16 mouse cellular contexts compared by ENCODE assay signal in genomic region chr8:125395032-125395431, GRCm38 (mm10).
DNase-seq lines count a peak whose midpoint lies in the region; ATAC-seq lines count a peak whose summit lies in the region.
"Had no signal": no experiment of that assay in that cellular context is flagged by ENCODE, and none has a peak within 500 bp of the region (broad histone marks: within the 10 kb centered on the region; RNA-seq: fewer than 3 reads in every experiment).

No protein-coding gene starts in this region.

- 64% methylated on average over 8 of the region's 8 CpGs for WGBS in heart, embryonic 16.5 days
- WGBS in forebrain, embryonic 16.5 days, result 47% methylated on average over 8 of the region's 8 CpGs

- no peak for DNase-seq in heart, postnatal 10 days
- DNase-seq in cerebellum, adult 9-10 months, result peak; percentile 82
- no peak for DNase-seq in testis, postnatal 10 days (ENCODE audit: low spot score)
- DNase-seq in gastrocnemius, postnatal 36 days, result no peak
- DNase-seq: heart, adult 18-20 months; liver; lung, adult 2 months; lung, postnatal 4 days; right cerebral cortex, postnatal 14 days; thymus, postnatal 4 days had no signal

- H3K4me1 ChIP-seq in heart, embryonic 16.5 days (ENCODE audit: control insufficient read depth, insufficient read depth, low read length), result peaks cover 33% of the 10 kb centered on the region
- peaks cover 25% of the 10 kb centered on the region for H3K4me1 ChIP-seq in forebrain, embryonic 16.5 days (replicated peaks; ENCODE audit: control insufficient read depth, insufficient read depth, low read length)

- H3K4me2 ChIP-seq in heart, embryonic 16.5 days (ENCODE audit: low read depth, low read length), result no peak overlapping the region
- no peak overlapping the region for H3K4me2 ChIP-seq in forebrain, embryonic 16.5 days (ENCODE audit: low read length)
- H3K4me2 ChIP-seq: intestine, embryonic 15.5 days; midbrain, embryonic 13.5 days had no signal

- intact Hi-C loops in heart, postnatal 10 days (cut with DNase I), result no loop called here
- intact Hi-C loops in gastrocnemius, postnatal 36 days (cut with DNase I), result no loop called here

- H3K9me3 ChIP-seq in heart, embryonic 16.5 days (replicated peaks; ENCODE audit: control insufficient read depth, low read length), result no peaks in the 10 kb centered on the region
- H3K9me3 ChIP-seq in forebrain, embryonic 16.5 days (ENCODE audit: control insufficient read depth, low read length), result no peaks in the 10 kb centered on the region
- H3K9me3 ChIP-seq: intestine, embryonic 15.5 days; midbrain, embryonic 13.5 days had no signal

- H3K27me3 ChIP-seq in heart, embryonic 16.5 days (ENCODE audit: control insufficient read depth, insufficient read depth, low read length), result no peaks in the 10 kb centered on the region
- no peaks in the 10 kb centered on the region for H3K27me3 ChIP-seq in forebrain, embryonic 16.5 days (replicated peaks; ENCODE audit: control insufficient read depth, insufficient read depth, low read length)
- H3K27me3 ChIP-seq: intestine, embryonic 15.5 days; midbrain, embryonic 13.5 days had no signal

- H3K27ac ChIP-seq in heart, embryonic 16.5 days (ENCODE audit: low read length), result no peak overlapping the region
- H3K27ac ChIP-seq in forebrain, embryonic 16.5 days (ENCODE audit: low read length), result no peak overlapping the region
- H3K27ac ChIP-seq: intestine, embryonic 15.5 days; layer of hippocampus, adult 2 months; midbrain, embryonic 13.5 days had no signal

- no peak overlapping the region for H3K9ac ChIP-seq in heart, embryonic 16.5 days (ENCODE audit: low read length)
- no peak overlapping the region for H3K9ac ChIP-seq in forebrain, embryonic 16.5 days (replicated peaks; ENCODE audit: low read depth, low read length)
- H3K9ac ChIP-seq: intestine, embryonic 15.5 days; midbrain, embryonic 13.5 days had no signal

- ATAC-seq in heart, embryonic 16.5 days (replicated peaks; ENCODE audit: extremely low read depth, insufficient read depth, low FRiP score), result 0 out of 2 replicates have a peak, but pooled peaks have one; percentile 9
- peak; percentile 56; the same call in 1 of the 2 replicates for ATAC-seq in cerebellum, adult (ENCODE audit: insufficient number of reproducible peaks, low FRiP score, low TSS enrichment)
- ATAC-seq in forebrain, embryonic 16.5 days, result peak; percentile 52
- ATAC-seq: intestine, embryonic 15.5 days; midbrain, embryonic 13.5 days had no signal

- H3K36me3 ChIP-seq in heart, embryonic 16.5 days (ENCODE audit: control insufficient read depth, insufficient read depth), result no peaks in the 10 kb centered on the region
- H3K36me3 ChIP-seq in forebrain, embryonic 16.5 days (ENCODE audit: control insufficient read depth, insufficient read depth), result no peaks in the 10 kb centered on the region
- H3K36me3 ChIP-seq: intestine, embryonic 15.5 days; midbrain, embryonic 13.5 days had no signal

- no peak overlapping the region for H3K4me3 ChIP-seq in heart, embryonic 16.5 days (ENCODE audit: low read length)
- H3K4me3 ChIP-seq in forebrain, embryonic 16.5 days (replicated peaks; ENCODE audit: low read length), result no peak overlapping the region
- H3K4me3 ChIP-seq: intestine, embryonic 15.5 days; layer of hippocampus, adult 2 months; midbrain, embryonic 13.5 days had no signal
